Mouse (Mus musculus): Measurements from ENCODE around the gene Gsta1.
"Not testable (repeated sequence)": the region's sequence is repeated elsewhere in the genome, so short reads cannot be mapped to it uniquely, and the experiment has no call there.

Gene Gsta1

GRCm38 (mm10) chr9:78229658-78230057 lies 798 bp upstream of the Gsta1 start:
- in situ Hi-C loops (cut with MboI, MseI), result loop anchor here (5.0 kb wide), 1 partner anchor 33 kb away; no protein-coding TSS in a partner anchor

- in situ Hi-C loops (cut with MboI, MseI), result not testable (repeated sequence)
Measured at GRCm38 (mm10) chr9:78233121-78233695, 2.8 kb downstream of the Gsta1 start.

GRCm38 (mm10) chr9:78255683-78256470 lies 25.4 kb downstream of the Gsta1 start:
- in situ Hi-C loops (cut with MboI, MseI), result not testable (repeated sequence)

- in situ Hi-C loops (cut with MboI, MseI), result not testable (repeated sequence)
Measured at GRCm38 (mm10) chr9:78256914-78257313, 26.5 kb downstream of the Gsta1 start, which contains the start of gene Gm3776. Gene Gm3776, plus strand, starts transcription at chr9:78257129.

- in situ Hi-C loops (cut with MboI, MseI), result loop anchor here (5.0 kb wide), 1 partner anchor 32 kb away; no protein-coding TSS in a partner anchor
Measured at GRCm38 (mm10) chr9:78259688-78260087, 29.2 kb downstream of the Gsta1 start.

- in situ Hi-C loops (cut with MboI, MseI), result loop anchor here (5.0 kb wide), 1 partner anchor 96 kb away; the partner anchor contains the start of gene Dppa5a
Measured at GRCm38 (mm10) chr9:78270945-78271344, 40.5 kb downstream of the Gsta1 start.

GRCm38 (mm10) chr9:78282002-78282711 lies 51.7 kb downstream of the Gsta1 start:
- in situ Hi-C loops (cut with MboI, MseI), result not testable (repeated sequence)

- in situ Hi-C loops (cut with MboI, MseI), result not testable (repeated sequence)
Measured at GRCm38 (mm10) chr9:78289063-78289462, 58.6 kb downstream of the Gsta1 start.

GRCm38 (mm10) chr9:78289723-78290122 lies 59.3 kb downstream of the Gsta1 start, which contains the start of gene Gm10639:
Gene Gm10639, plus strand, starts transcription at chr9:78289923.
- in situ Hi-C loops (cut with MboI, MseI), result loop anchor here (5.0 kb wide), 1 partner anchor 58 kb away; no protein-coding TSS in a partner anchor

All from T-helper 1 cell (primary cell).